Mouse (Mus musculus) adrenal gland, adult 18-20 months (tissue): ENCODE results near the gene Gc. TPM values are rescaled to one million over a fixed set of nuclear protein-coding genes. Genes with fewer than 3 reads are reported as not detected.

Source experiments
- DNase-seq, 2 experiments: peaks; one replicate each; pipeline ENCODE4 v3.0.0; 2021 to 2022; ENCODE audit warnings: low spot score in 2 of 2
- total RNA-seq, 2 experiments: library from RNA; stranded (reverse); gene quantifications; 1 replicate in 1 of 2; 2 replicates in 1 of 2; pipeline ENCODE4 v1.2.3; 2021

Gene Gc
- total RNA-seq, 2 experiments from 2014 or later, result 0.83 TPM; not detected in 1

DNA sequence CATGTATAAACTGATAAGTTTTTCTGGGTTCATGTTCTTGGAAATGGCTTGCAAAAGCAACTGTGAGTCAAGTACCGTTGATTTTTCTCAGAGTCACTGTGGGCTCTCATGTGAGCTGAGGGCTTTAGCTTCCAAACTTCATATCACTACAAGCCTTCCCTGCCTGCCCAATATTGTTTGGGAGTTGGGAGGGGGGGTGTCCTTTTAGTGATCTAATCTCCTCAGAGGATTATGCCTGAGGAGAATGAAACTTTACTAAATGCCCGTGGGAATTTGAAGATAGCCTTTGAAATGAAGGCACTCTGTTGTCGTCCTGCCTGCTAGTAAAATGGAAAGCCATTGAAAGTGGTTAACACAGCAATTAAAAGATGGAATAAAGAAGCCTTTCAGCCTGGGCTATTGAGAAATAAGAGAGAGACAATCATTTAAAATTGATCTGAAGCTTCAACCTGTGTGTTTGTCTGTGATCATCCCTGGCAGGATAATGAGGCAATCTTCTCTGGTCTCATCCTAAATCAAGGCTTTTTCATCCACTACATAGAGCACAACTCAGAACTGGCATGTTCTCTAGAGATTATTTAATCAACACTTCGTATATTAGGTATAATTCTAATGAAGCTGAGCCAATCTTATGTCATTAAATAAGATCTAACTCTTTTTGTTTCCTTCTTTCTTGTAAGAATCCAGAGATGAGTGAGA is 89.5 kb downstream of the Gc start:
- DNase-seq, result no peak

Other genes starting within 250 kb of the Gc start
- not detected for gene Npffr2, start 69.5 kb upstream of the Gc start, total RNA-seq